Mouse (Mus musculus): ENCODE measurements around the gene Vmn1r210. TPM values are rescaled to one million over a fixed set of nuclear protein-coding genes. Genes with fewer than 3 reads are reported as not detected.

Gene Vmn1r210
- total RNA-seq (2012; rRNA removed) (not detected in 2 replicates), total RNA-seq (2014; rRNA removed) (not detected in 2 replicates), polyA plus RNA-seq (2012; ENCODE audit: insufficient read length, low read depth) (not detected in 2 replicates)

DNA sequence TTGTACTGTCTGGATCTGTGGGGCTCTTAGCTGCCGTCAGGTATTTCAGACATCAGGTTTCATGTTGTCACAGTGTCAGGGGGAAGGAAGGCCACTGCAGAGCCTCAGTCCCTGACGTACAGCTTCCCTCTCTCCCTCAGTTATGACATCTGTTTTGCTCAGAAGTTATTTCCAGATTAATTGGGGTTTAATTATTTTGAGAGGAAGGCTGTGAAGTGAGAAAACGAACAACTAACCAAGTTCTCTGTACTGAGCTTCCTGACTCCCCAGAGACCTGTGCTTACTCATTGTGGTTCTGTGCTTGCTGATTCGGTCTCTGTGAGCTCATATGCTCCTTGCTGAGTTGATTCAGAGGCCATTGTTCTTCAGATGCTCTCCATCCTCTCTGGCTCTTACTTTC is at the start of gene Vmn1r210:
Gene Vmn1r210, minus strand, starts transcription at position 101 of the 400 bp plus-strand sequence.
- Histone ChIP-seq H3K27me3 (replicated peaks) (no peaks in the 10 kb centered on the region), H3K79me2 (replicated peaks; ENCODE audit: control insufficient read depth, extremely low read depth, insufficient read depth, poor library complexity, severe bottlenecking) (no peaks in the 10 kb centered on the region), H3K36me3 (replicated peaks in 1 of 2; ENCODE audit: control insufficient read depth in 1 of 2, insufficient read depth in 1 of 2, low read length in 1 of 2) (no peaks in the 10 kb centered on the region), H3K9me3 (replicated peaks; ENCODE audit: low read length) (no peaks in the 10 kb centered on the region), H3K4me3 (replicated peaks in 1 of 3; ENCODE audit: low read depth in 2 of 3, low read length in 2 of 3, poor library complexity in 1 of 3) (no peak within 1 kb of the TSS), H3K4me1 (ENCODE audit: control insufficient read depth in 1 of 2, insufficient read depth in 2 of 2) (peaks cover 4 to 17% of the 10 kb centered on the region in 2 experiments; a peak in 2 of 4 replicates), H3K9ac (ENCODE audit: insufficient read depth, low read depth) (no peak within 1 kb of the TSS), H3K27ac (ENCODE audit: insufficient read depth, low read depth) (no peak within 1 kb of the TSS), H3K4me2 (ENCODE audit: insufficient read depth, low read depth, poor library complexity, severe bottlenecking) (no peak within 1 kb of the TSS)
- dilution Hi-C loops (cut with MboI; ENCODE audit: extremely low pct_ligation_motif_present, extremely low pct_unique_long_range_greater_than_20kb, low sequenced_read_pairs): no loop called here
- in situ Hi-C loops (cut with MboI; ENCODE audit: low pct_ligation_motif_present, low pct_unique_long_range_greater_than_20kb, low sequenced_read_pairs): no loop called here
- TF ChIP-seq CTCF (conservative IDR thresholded peaks at IDR 0.05 in 1 of 2, IDR thresholded peaks at IDR 0.05 in 1 of 2; ENCODE audit: low read depth in 2 of 2, low read length in 2 of 2) (no peak), EP300 (IDR thresholded peaks at IDR 0.05; ENCODE audit: low read length) (peak; percentile 48), JUND (conservative IDR thresholded peaks at IDR 0.05; ENCODE audit: low read depth, low read length) (peak; percentile 21; the same call in 1 of the 2 replicates), CHD2 (IDR thresholded peaks at IDR 0.05; ENCODE audit: low read length) (no peak), IRF4 (IDR thresholded peaks at IDR 0.05; ENCODE audit: low read depth, low read length) (0 out of 2 replicates have a peak, but pooled peaks have one; percentile 28), MEF2A (IDR thresholded peaks at IDR 0.05; ENCODE audit: borderline replicate concordance, low read depth, low read length) (peak; percentile 45; the same call in 1 of the 2 replicates)
- peak; percentile 62 for DNase-seq (ENCODE audit: extremely low read depth)

DNA sequence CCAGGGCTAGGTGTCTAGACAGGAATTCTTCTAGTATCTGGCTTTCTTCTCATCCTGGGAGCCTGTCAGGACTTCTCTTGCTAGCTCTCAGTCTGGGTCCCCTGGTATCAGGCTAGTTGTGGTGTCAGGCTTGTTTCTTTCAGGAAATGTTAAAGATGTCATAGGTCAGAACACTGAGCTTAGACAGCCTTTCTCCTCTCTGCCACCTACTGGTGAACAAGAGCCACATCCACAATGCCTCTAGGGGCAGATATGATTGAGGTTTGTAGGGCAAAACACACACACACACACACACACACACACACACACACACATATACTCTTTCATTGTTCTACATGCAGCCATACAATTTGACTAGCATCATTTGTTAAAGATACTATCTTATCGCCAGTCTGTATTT is 48.1 kb upstream of the Vmn1r210 start:
- Histone ChIP-seq H3K9me3 (replicated peaks; ENCODE audit: low read length) (no peaks in the 10 kb centered on the region), H3K79me2 (replicated peaks; ENCODE audit: control insufficient read depth, extremely low read depth, insufficient read depth, poor library complexity, severe bottlenecking) (no peaks in the 10 kb centered on the region), H3K4me2 (ENCODE audit: insufficient read depth, low read depth, poor library complexity, severe bottlenecking) (no peak overlapping the region), H3K9ac (ENCODE audit: insufficient read depth, low read depth) (no peak overlapping the region), H3K27ac (ENCODE audit: insufficient read depth, low read depth) (no peak overlapping the region), H3K4me3 (replicated peaks in 1 of 3; ENCODE audit: low read depth in 2 of 3, low read length in 2 of 3, poor library complexity in 1 of 3) (no peak overlapping the region), H3K27me3 (replicated peaks) (no peaks in the 10 kb centered on the region), H3K36me3 (replicated peaks in 1 of 2; ENCODE audit: control insufficient read depth in 1 of 2, insufficient read depth in 1 of 2, low read length in 1 of 2) (no peaks in the 10 kb centered on the region), H3K4me1 (ENCODE audit: control insufficient read depth in 1 of 2, insufficient read depth in 2 of 2) (0 out of 4 replicates have a peak, but pooled peaks cover 0 to 3% of the 10 kb centered on the region in 2 experiments)
- TF ChIP-seq USF1 (IDR thresholded peaks at IDR 0.05; ENCODE audit: low read depth, low read length) (no peak), CTCF (conservative IDR thresholded peaks at IDR 0.05 in 1 of 2, IDR thresholded peaks at IDR 0.05 in 1 of 2; ENCODE audit: low read depth in 2 of 2, low read length in 2 of 2) (peak in 1 of 2 experiments; percentile 73; a peak in 2 of 4 replicates), PAX5 (IDR thresholded peaks at IDR 0.05; ENCODE audit: low read length) (no peak), MYC (IDR thresholded peaks at IDR 0.05; ENCODE audit: low read depth, low read length) (no peak), NRF1 (IDR thresholded peaks at IDR 0.05; ENCODE audit: low read depth, low read length) (no peak), RAD21 (IDR thresholded peaks at IDR 0.05; ENCODE audit: low read depth, low read length) (peak; percentile 58), SMC3 (IDR thresholded peaks at IDR 0.05; ENCODE audit: low read depth, low read length) (peak; percentile 76), CHD1 (IDR thresholded peaks at IDR 0.05; ENCODE audit: low read depth, low read length) (no peak)
- peak; percentile 36 for DNase-seq (ENCODE audit: extremely low read depth)
- in situ Hi-C loops (cut with MboI; ENCODE audit: low pct_ligation_motif_present, low pct_unique_long_range_greater_than_20kb, low sequenced_read_pairs): no loop called here
- dilution Hi-C loops (cut with MboI; ENCODE audit: extremely low pct_ligation_motif_present, extremely low pct_unique_long_range_greater_than_20kb, low sequenced_read_pairs): no loop called here

- no peak within 1 kb of the TSS for H3K9ac ChIP-seq (ENCODE audit: insufficient read depth, low read depth)
- peaks cover 3 to 43% of the 10 kb centered on the region in 2 experiments; a peak in 3 of 4 replicates for H3K4me1 ChIP-seq (ENCODE audit: control insufficient read depth in 1 of 2, insufficient read depth in 2 of 2)
- no peak within 1 kb of the TSS for H3K27ac ChIP-seq (ENCODE audit: insufficient read depth, low read depth)
- dilution Hi-C loops (cut with MboI; ENCODE audit: extremely low pct_ligation_motif_present, extremely low pct_unique_long_range_greater_than_20kb, low sequenced_read_pairs) (no loop called here), in situ Hi-C loops (cut with MboI; ENCODE audit: low pct_ligation_motif_present, low pct_unique_long_range_greater_than_20kb, low sequenced_read_pairs) (loop anchor here (10.0 kb wide), 1 partner anchor 547 kb away; no protein-coding TSS in a partner anchor)
- no peak within 1 kb of the TSS; the same call in 1 of the 2 replicates for H3K4me2 ChIP-seq (ENCODE audit: insufficient read depth, low read depth, poor library complexity, severe bottlenecking)
- H3K4me3 ChIP-seq (replicated peaks in 1 of 3; ENCODE audit: low read depth in 2 of 3, low read length in 2 of 3, poor library complexity in 1 of 3): no peak within 1 kb of the TSS
- H3K79me2 ChIP-seq (replicated peaks; ENCODE audit: control insufficient read depth, extremely low read depth, insufficient read depth, poor library complexity, severe bottlenecking): no peaks in the 10 kb centered on the region
- H3K36me3 ChIP-seq (replicated peaks in 1 of 2; ENCODE audit: control insufficient read depth in 1 of 2, insufficient read depth in 1 of 2, low read length in 1 of 2): no peaks in the 10 kb centered on the region
- DNase-seq (ENCODE audit: extremely low read depth): no peak
- H3K9me3 ChIP-seq (replicated peaks; ENCODE audit: low read length): no peaks in the 10 kb centered on the region
- no peaks in the 10 kb centered on the region for H3K27me3 ChIP-seq (replicated peaks)
- TF ChIP-seq POLR2A (IDR thresholded peaks at IDR 0.05; ENCODE audit: low read depth, low read length) (no peak), HCFC1 (IDR thresholded peaks at IDR 0.05; ENCODE audit: low read depth, low read length) (no peak), E2F4 (IDR thresholded peaks at IDR 0.05; ENCODE audit: insufficient replicate concordance, low read depth, low read length) (no peak), USF1 (IDR thresholded peaks at IDR 0.05; ENCODE audit: low read depth, low read length) (no peak), PAX5 (IDR thresholded peaks at IDR 0.05; ENCODE audit: low read length) (no peak), ELF1 (IDR thresholded peaks at IDR 0.05; ENCODE audit: low read depth, low read length) (no peak), MAX (IDR thresholded peaks at IDR 0.05; ENCODE audit: low read length) (no peak), IRF4 (IDR thresholded peaks at IDR 0.05; ENCODE audit: low read depth, low read length) (no peak), TBP (conservative IDR thresholded peaks at IDR 0.05; ENCODE audit: low read depth, low read length) (no peak), USF2 (conservative IDR thresholded peaks at IDR 0.05; ENCODE audit: low read depth, low read length) (no peak), ZKSCAN1 (IDR thresholded peaks at IDR 0.05; ENCODE audit: borderline replicate concordance, low read depth, low read length) (no peak), KAT2A (IDR thresholded peaks at IDR 0.05; ENCODE audit: insufficient replicate concordance, low read length) (no peak), ZMIZ1 (IDR thresholded peaks at IDR 0.05; ENCODE audit: low read depth, low read length) (no peak), MAFK (IDR thresholded peaks at IDR 0.05; ENCODE audit: insufficient replicate concordance, low read length) (no peak), JUND (conservative IDR thresholded peaks at IDR 0.05; ENCODE audit: low read depth, low read length) (no peak), MAZ (IDR thresholded peaks at IDR 0.05; ENCODE audit: low read depth, low read length) (no peak), SIN3A (IDR thresholded peaks at IDR 0.05; ENCODE audit: low read length) (no peak)
Observed at GRCm38 (mm10) chr13:22857461-22857860, 26.3 kb upstream of the Vmn1r210 start, which contains the start of gene Vmn1r211. TSS of gene Vmn1r211 (minus strand) at chr13:22857561.

All from CH12.LX (cell line).